Mouse (Mus musculus) cerebellum, postnatal 10 days (tissue): ENCODE measurements around the gene Trim72.
A peak's percentile ranks its signal among the peaks of the same experiment; 100 is the strongest.

Source experiments
- DNase-seq, 2 experiments: peaks; one replicate each; pipeline ENCODE4 v3.0.0; 2021; ENCODE audit warnings: mixed read lengths in 2 of 2

The Trim72 gene

DNA sequence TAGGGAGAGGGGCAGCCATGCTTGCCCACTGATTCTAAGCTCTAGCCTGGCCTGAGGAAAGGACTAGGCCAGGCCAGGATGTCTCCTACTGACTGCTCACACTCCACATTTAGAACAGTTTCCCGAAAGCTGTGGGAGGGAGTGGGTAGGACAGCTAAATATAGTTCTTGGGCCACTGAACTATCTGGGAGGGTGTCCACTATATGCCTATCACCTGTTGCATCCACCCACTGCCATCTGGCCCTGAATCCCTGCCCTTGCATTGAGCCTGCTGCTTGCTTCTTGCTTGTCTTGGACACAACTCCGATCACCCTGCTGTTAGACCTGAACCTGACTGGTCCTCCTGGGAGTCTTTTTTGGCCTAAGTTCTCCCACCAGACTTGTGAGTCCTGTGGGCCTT is at the start of gene Trim72:
Trim72 (plus strand) TSS at position 262 of the 400 bp plus-strand sequence.
- peak; percentile 62 to 68 for DNase-seq

DNA sequence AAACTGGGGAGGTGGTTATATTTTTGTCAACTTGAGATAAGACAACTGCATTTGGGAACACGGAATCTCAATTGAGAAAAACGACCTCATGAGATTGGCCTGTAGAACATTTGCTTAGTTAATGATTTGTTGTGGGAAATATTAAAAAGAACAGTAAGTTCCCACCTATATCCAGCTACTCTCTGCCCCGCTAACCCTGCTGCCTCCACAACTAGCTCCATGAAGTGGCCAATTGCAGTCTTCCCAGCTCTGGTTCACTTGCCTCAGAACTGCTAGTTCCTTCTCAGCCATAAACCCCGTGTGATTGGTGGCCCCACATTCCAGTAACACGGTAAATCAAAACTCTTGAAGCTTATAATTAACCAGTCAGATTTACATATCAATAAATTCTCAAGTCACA is 44.4 kb upstream of the Trim72 start:
- no peak for DNase-seq

DNA sequence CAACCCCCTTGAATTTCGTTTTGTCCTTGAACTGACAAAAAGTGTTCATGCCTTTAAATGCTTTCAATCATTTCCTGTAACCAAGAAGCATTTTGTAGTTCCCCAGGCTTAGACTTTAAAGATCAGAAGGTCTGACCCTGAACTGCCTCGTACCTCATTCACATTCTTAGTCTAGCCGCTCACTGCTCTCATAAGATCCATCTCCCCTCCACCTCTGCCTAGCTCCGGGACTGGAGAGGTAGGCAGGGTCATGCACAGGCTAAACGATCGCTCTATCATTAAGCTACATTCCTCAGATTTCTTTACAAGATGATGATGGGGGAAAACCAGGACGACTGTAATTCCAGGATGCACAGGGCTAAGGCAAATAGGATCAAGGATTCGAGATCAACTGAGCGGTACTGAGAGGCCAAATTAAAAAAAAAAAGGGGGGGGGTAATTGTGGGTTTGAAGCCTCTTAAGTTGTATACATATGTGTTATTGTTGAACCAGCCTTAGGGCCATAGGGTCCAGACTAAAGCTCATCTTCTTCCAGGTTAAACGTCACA is 37.3 kb upstream of the Trim72 start:
- DNase-seq: peak in 1 of 2 experiments; percentile 45

DNA sequence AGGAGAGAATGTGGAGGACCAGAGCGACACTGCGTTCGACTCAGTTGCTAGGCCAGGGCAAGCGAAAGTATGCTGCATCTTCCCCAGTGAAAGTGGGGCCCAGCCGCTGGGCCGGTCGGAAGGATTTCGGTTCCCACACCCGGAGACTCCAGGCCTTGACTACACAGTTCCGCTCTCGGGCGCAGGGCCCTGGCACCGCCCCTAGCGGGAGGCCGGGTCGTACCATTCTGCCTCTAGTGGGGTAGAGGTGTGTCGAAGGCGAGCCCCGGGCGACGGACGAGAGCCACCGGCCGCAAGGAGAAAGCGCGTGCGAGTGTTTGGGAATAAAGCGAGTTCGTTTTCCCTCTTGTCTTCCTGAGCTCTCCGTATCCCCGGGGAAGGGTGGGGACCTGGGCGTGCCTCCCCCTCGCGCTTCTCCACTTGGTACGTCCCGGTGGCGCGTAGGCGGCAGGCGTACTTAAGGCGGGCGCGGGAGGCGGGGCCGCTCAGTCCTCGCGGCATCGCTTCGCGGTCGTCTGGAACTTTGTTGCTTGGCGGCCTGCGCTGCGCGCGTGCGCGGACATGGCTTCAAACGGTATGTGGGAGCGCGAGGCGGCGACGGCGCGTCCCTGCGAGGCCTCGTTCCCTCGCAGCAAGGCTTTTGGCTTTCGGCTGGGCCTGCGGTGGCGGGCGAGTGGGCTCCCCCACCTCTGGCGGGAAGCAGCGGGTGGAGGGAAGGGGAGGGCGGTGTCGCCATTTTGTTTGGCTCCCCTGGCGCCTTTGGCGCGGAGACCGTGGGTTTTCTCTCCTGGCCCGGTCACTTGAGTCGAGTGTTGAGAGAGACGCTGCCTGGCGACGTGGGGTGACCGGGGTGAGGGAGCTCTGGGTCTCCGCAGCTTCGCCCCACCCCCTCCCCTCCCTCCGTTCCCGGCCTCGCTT is 36.5 kb upstream of the Trim72 start, which contains the start of gene Fus:
Fus (plus strand) TSS at position 454 of the 918 bp plus-strand sequence.
- DNase-seq: peak; percentile 98 to 99

DNA sequence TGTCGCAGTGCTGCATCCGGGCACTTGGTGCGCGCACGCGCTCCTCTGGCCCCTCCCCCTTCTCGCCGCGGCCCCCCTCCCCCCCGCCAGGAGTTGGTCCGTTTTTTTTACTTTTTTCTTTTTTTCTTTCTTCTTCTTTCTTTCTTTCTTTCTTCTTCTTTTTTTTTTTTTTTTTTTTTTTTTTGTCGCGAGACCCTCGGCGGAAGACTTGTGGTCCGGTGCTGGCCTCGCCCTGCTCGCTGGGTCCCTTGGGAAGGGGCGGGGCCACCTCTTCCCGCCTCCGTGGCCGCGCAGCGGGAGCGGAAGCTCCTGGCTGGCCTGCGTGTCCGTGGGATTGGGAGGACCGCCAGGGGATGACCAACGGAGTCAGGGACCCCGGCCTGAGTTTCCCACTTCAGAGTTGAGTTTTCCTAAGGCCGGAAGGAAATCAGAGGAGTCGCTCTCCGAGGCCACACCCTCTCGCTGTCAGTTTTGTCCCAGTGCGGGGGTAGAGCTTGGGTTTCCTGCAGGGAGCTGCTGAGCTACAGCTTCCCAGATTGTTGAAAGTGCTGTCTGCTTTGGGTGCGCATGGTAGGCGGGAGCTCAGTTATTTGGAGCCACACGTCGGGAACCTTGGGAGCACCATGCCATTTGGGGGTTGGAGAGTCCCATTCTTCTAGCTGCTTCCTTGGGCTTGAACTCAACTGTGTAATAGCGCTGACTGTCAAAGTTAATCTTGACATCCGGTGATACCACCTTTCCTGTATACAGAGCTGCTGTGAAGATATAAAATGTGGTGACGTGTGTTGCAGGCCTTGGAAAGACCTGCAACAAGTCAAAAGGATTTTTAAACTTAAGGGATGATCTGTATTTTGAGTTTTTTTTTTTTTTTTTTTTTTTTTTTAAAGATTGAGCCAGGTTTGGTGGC is 35.6 kb upstream of the Trim72 start:
- DNase-seq: peak; percentile 88 to 92

DNA sequence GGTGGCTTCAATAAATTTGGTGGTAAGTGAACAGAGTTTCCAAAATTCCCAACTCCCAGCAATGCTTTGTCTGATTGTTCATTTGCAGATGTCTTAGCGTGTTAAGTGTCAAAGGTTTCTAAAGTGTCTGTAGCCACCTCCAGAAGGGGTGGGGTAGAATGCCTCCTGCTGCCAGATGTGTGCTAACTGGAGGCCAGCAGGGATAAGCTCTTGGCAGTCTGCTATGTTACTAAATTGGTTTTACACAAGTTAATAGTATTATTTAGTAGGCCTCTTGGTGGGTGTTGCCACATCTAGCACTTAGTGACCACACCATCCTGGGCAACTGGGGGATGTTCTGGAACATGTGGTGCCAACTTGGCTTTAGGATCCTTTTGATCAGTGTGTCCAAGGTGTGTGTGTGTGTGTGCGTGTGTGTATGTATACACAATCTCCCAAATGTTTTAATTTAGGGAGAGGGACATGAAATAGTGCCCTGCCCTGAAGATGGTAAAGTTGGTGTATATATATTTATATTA is 29.3 kb upstream of the Trim72 start:
- no peak for DNase-seq

DNA sequence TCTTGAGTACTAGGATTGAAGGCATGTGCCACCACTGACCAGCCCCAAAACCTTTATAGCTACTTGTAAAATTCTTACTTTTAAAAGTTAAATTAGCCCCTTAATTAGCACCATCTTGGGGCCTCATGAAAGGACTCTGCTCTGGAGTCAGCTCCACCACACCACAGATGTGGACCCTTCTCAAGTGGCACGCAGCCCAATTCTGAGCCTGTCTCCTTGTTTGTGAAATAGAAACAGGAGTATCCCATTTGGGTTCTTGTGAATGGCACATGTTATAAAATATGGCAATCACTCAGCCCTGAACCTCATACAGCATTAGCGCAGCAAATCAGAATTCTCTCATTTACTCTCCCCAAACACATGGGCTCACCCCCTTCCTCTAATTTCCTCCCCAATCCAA is 24.9 kb upstream of the Trim72 start:
- no peak for DNase-seq

DNA sequence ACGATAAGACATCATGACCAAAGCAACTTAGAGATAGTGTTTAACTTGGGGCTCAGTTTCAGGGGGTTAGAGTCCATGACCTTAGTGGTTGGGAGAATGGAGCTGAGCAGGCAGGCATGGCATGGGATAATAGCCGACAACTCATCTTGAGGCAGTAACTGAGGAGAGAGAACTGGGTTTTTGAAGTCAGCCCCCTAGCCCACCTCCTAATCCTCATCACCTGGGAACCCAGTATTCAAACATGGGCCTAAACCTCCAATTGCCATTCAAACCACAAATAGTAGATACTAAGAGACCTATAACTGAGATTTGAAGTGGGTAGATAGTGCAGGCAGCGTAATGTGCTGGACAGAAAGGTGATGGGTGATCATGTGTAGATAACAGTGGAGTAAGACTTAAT is 23.1 kb upstream of the Trim72 start:
- DNase-seq: no peak

DNA sequence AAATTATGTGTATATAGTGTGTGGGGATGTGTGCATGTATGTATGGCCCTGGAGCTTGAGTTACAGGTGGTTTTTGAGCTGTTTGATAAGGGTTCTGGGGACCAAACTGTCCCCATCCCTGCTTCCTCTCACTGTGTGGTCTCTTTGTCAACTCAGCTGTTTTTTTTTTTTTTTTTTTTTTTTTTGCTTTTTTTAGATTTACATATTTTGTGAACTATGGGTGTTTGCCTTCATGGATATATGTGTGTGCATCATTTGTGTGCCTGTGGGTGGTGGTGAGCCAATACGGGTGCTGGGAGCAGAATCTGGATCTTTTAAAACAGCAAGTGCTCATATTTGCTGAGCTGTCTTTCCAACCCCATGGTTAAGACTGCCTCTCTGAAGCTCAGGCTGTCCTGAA is 14.8 kb upstream of the Trim72 start:
- DNase-seq: no peak

DNA sequence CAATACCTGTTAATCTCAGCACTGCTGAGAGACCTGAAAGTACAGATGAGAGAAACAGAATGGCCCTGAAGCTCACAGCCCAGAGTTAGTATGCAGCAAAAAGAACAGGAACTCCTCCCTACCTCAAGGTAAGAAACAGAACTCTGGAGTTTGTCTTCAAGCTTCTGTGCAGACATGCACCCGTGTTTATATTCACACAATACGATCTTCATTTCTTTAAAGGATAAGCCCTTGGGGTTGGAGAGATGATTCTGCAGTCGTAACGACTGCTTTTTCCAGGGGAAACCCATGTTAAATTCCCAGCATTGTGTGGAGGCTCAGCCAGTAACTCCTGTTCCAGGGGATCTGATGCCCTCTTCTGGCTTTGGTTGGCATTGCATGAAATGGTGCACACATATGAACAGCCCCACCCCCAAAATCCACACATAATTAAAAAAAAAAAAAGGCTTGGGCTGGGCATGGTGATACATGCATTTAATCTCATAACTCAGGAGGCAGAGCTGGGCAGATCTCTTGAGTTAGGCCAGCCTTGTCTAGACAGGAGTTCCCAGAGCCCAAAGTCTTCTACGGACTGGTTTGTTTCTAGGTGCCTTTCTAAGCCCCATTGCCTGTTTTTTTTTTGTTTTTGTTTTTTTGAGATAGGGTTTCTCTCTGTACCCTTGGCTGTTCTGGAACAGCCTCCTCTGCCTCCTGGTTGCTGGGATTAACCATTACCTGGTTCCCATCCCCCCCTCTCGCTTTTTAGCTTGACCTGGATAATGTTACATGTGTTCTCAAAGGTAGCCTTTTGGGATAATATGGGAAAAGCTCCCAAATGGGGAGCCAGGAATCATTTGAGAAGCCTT is 11.9 kb upstream of the Trim72 start:
- peak; percentile 87 to 90 for DNase-seq

DNA sequence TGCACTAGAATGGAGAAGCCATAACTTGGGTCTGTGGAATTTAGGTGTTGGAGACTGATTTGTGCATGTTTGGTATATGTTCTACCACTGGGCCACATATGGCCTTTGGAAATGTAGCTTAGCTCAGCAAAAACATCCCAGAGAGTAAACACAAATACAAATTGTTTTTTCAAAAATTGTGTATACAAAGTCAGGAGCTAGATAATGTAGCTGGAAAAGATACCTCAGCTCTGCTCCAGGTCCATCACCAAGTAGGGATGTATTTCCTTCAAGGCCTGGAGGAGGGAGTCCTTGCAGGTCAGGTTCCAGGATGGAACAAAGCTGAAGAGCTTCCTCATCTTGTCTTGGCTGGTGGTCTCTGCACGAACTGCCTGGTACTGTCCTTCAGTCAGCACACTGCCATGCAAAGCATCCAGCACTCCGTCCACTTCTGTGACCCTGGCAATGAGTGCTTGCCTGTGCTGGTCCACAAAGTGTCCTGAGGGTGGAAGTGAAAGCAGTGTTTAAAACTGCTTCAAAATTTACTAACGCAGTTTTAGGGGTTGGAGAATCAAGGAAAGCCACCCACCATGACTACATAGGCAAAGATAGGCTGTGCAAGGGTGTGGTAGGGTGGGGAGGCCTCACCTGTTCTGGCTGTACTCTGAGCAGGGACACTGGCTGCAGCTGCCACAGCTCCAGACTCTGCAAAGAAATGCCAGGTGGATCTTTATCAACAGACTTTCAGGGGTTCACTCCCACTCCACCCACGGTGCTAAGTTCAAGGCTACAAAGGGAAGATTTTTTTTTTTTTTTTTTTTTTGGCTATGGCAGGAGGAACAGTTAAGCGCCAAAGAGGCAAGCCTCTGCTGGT is 11.0 kb upstream of the Trim72 start:
- DNase-seq: no peak

DNA sequence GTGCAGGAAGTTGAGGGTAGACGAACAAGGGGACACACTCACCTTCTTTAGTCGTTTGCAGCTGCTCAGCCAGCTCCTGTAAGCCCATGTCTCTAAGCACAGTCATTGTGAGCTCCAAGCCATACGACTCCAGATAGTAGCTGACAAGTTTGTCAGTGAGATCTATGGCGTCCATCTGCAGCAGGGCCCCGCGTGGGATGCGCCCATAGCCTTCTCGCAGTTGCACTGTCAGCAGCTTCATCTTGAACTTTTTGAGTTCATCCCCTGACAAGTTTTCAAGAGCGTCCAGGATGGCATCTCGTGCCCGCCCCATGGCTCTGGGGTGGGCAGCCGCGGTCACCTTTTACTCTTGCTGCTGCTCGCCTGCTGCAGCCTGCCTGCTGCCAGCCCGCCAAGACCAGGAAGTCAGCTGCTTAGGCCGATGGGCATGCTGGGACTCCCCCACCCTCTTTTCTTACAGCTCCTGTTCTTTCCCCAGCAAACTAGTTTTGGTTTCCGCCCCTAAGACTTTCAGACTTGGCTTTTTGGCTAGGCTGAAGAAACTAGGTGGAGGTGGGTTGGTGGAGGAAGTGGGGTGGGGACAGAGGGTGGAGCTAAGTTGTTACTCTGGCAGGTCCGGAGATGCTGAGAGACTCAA is 10.3 kb upstream of the Trim72 start, which contains the start of gene Pycard:
Pycard (minus strand) TSS at position 527 of the 637 bp plus-strand sequence.
- peak; percentile 30 to 35 for DNase-seq

DNA sequence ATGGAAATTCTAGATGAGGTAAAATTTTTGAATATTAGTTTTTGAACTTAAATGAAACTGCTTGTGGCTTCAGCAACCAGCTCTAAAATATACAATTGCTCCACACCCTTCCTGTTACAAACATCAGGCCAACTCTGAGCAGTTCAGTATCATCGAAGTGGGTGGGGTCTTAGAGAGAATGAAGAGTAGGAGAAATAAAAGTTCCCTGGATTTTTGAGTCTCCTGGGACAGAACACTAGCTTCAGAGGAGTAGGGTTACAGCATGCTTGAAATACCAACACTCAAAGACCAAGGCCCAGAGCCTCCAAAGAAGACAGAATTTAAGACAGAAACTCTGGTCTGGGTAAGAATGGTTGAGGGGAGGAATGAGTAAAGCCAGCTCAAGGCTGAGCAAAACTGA is 4.3 kb upstream of the Trim72 start:
- no peak for DNase-seq

DNA sequence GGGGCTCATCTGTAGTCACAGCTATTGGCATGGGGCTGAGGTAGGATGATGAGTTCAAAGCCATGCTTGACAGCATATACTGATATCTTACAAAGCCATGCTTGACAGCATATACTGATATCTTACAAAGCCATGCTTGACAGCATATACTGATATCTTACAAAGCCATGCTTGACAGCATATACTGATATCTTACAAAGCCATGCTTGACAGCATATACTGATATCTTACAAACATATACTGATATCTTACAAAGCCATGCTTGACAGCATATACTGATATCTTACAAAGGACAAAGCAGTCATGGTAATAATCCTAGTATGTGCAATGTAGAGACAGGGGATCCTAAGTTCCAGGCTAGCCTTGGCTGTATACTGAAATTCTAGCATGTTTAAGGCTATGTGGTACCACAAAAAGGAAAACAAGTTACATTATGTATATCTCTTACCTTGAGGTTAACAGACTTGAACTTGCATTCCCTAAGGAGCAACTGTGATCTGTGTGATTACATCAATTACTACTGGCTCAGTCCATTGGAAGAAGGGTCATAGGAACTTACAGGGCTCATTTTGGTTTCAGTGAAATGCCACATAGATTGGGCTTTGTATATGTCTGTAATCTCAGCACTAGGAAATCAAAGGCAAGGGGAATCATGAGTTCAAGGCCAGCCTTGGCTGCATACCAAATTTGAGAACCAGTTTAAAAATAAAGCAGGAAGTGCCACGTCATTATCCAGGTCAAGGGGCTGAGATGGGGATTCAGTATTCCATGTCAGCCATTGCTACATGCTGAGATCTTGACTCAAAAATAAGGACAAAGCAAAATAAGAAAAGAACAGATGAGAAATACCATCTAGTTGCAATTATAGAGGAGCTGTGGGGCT is 3.4 kb upstream of the Trim72 start:
- no peak for DNase-seq

DNA sequence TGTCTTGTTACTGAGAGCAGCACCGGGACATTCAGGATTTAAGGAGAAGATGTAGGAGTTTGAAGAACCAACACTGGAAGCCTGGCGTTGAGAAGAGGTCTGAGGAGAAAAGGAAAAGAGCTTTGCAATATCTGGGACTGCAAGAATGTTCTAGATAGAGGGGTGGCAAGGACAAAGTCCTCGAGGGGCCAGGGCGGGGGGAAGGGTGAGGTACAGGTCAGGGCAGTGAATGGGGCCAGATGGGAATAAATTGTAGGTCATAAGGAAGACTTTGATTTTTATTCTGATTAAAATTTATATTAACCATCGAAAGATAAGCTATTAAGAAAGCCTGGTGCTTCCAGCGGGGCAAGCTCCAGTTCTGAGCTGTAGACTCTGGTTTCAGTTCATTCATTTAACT is 651 bp upstream of the Trim72 start:
- no peak for DNase-seq

DNA sequence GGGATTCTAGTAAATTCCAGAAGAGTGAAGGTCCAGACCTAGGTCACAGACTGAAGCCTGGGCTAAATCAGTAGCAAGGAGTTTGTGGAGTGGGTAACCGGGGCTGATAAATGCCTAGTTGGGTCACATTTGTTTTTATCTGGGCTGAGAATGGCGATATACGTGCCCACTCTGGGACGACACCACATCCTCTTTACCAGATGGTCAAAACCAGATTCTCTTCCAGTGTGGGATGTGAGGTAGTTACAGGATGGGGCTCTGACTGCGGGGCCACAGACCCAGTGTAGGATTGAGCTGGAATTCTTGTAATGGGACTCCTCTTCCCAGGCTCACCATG is 369 bp downstream of the Trim72 start:
- DNase-seq: no peak

DNA sequence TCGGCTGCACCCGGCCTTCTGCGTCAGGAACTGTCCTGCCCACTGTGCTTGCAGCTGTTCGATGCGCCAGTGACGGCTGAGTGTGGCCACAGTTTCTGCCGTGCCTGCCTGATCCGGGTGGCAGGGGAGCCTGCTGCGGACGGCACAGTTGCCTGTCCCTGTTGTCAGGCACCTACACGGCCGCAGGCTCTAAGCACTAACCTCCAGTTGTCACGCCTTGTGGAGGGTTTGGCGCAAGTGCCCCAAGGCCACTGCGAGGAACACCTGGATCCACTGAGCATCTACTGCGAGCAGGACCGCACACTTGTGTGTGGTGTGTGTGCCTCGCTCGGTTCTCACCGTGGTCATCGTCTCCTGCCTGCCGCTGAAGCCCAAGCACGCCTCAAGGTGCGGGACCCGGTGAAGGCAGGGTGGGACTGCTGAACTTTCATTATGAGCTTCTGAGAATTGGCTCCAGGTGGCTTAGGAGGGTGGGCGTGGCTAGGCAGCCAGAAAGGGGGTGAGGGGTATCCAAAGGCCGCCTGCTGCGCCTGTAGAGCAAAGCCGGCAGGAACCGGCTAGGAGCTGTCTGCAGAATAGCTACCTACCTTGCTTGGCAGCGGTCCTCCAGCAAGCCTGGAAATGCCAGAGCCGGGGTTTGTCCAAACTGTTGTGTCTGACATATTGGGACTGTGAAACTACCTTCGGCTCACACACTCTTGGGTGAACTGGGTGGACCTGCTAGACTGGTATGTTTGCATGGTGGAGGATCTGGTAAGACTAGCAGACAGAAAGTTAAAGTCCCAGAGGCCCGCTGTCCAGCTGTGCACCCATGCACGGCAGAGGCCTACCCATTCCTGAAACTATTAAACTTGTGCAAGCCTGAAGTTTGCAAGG is 976 bp downstream of the Trim72 start:
- DNase-seq: peak; percentile 38 to 40

DNA sequence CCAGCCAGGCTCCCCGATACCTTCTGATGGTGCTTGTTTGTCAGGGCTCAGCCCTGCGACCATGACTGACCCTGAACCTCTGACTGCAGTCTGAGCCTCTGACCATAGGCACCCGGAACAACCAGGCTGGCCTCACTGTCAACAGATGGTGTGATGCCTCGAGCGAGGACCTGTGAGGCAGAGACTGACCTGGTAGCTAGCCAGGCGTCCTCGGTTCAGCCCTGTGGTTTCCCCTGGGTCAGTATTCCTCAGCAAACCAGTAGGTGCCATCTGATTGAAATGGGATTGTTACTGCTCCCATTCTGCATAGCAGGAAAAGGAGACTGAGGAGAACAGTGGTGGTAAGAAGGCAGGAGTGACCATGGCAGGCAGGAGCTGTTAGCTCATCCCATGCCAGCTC is 2.4 kb downstream of the Trim72 start:
- DNase-seq: peak in 1 of 2 experiments; percentile 30
